Mouse (Mus musculus) intestine, embryonic 14.5 days (tissue): ENCODE results near the gene Lrrn4. TPM values are rescaled to one million over a fixed set of nuclear protein-coding genes. Genes with fewer than 3 reads are reported as not detected.
A peak's percentile ranks its signal among the peaks of the same experiment; 100 is the strongest.

Source experiments
- ATAC-seq: fragments of 200-750 bp; cut with Nextera tagmentation; replicated peaks from 2 replicates; pipeline ENCODE4 v1.8.0; 2017; ENCODE audit warnings: low read depth, moderate number of reproducible peaks, moderate TSS enrichment, moderate library complexity; ENCODE audit not compliant: low FRiP score, low TSS enrichment
- DNase-seq: peaks from one replicate; pipeline ENCODE4 v3.0.0-alpha.2; 2018; ENCODE audit warnings: low spot score
- H3K27ac ChIP-seq: fragments of 300-500 bp; sonication (generic); 2 replicates; pipeline ENCODE4 v1.5.1; 2014; ENCODE audit warnings: low read depth, mild to moderate bottlenecking, control low read depth
- H3K27me3 ChIP-seq: fragments of 300-500 bp; sonication (generic); replicated peaks from 2 replicates; pipeline ENCODE4 v1.6.1; 2014; ENCODE audit warnings: low read length, control low read depth; ENCODE audit not compliant: control insufficient read depth, insufficient read depth
- H3K36me3 ChIP-seq: fragments of 300-500 bp; sonication (generic); 2 replicates; pipeline ENCODE4 v1.6.1; 2014; ENCODE audit warnings: low read length, control low read depth; ENCODE audit not compliant: control insufficient read depth, insufficient read depth
- H3K4me1 ChIP-seq: fragments of 300-500 bp; sonication (generic); replicated peaks from 2 replicates; pipeline ENCODE4 v1.6.1; 2014; ENCODE audit warnings: low read length, control low read depth, mixed read lengths; ENCODE audit not compliant: control insufficient read depth, insufficient read depth
- H3K4me2 ChIP-seq: fragments of 300-500 bp; sonication (generic); 2 replicates; pipeline ENCODE4 v1.6.1; 2014; ENCODE audit warnings: low read length
- H3K4me3 ChIP-seq: fragments of 300-500 bp; sonication (generic); 2 replicates; pipeline ENCODE4 v1.5.1; 2014; ENCODE audit warnings: low read depth, low read length, control low read depth, mixed read lengths
- H3K9ac ChIP-seq: fragments of 300-500 bp; sonication (generic); 2 replicates; pipeline ENCODE4 v1.6.1; 2014; ENCODE audit warnings: mild to moderate bottlenecking, low read length
- H3K9me3 ChIP-seq: fragments of 300-500 bp; sonication (generic); 2 replicates; pipeline ENCODE4 v1.6.1; 2016; ENCODE audit warnings: low read length, control low read depth; ENCODE audit not compliant: control insufficient read depth
- WGBS: fragments of 180-500 bp; shearing (Covaris S2); extraction: QIAGEN DNeasy Blood & Tissue Kit; methylation state at CpG from one replicate; pipeline ENCODE4 v1.1.7; 2014; 5-methylcytosine and 5-hydroxymethylcytosine counted together
- polyA plus RNA-seq: library from polyadenylated mRNA; unstranded; fragments of >200 nt; fragmentation: Nextera tagmentation; extraction: Ambion mirVana; gene quantifications from 2 replicates; pipeline ENCODE4 v1.2.1, GENCODE M21; 2014

Gene Lrrn4
- polyA plus RNA-seq, 1 experiment from 2014 or later, result 13.2 TPM

DNA sequence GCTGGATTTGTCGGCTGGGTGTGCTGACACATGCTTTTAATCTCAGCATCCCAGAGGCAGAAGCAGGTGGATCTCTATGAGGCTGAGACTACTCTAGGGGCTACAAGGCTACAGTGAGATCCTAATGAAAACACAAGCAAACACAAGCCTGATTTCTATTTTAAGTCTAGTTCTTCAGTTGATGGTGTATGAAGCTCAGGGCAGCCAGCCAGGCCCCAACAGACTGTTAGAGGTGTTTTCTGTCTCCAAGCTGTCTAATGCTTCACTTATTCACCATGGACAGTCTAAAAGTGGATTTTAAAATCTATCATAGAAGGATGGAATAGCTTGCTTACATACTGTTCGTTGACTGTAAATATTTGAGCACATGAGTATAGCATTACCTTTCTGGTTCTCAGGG is 19.2 kb downstream of the Lrrn4 start:
- Histone ChIP-seq H3K36me3 (peaks cover 29% of the 10 kb centered on the region), H3K4me2 (no peak overlapping the region), H3K4me3 (no peak overlapping the region), H3K9me3 (no peaks in the 10 kb centered on the region), H3K9ac (no peak overlapping the region), H3K27me3 (no peaks in the 10 kb centered on the region), H3K27ac (no peak overlapping the region), H3K4me1 (no peaks in the 10 kb centered on the region)
- ATAC-seq (no peak), DNase-seq (no peak)
- WGBS, result 89% methylated on average over 2 of the region's 2 CpGs

DNA sequence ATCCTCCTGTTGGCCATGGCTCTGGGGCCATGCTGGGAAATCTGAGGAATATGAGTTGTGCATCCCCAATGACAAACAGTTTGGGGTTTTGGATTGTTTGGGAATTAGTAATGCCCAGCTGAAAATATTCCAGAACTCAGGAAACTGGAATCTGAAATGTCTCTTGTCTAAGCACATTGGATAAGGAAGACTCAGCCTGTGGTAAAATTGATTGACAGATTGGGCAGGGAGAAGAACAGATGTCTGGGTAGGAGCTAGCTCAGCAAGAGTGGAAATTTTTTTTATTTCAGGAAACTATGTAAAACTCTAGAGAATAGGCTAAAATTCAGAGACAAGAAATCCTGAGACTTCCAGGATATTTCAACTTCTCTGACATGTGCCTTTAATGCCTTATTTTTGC is 20.3 kb downstream of the Lrrn4 start:
- H3K4me1 ChIP-seq, result no peaks in the 10 kb centered on the region
- no peak for ATAC-seq
- no peak for DNase-seq
- H3K4me3 ChIP-seq, result no peak overlapping the region
- no peak overlapping the region for H3K27ac ChIP-seq
- no peaks in the 10 kb centered on the region for H3K9me3 ChIP-seq
- H3K9ac ChIP-seq, result no peak overlapping the region
- peaks cover 20% of the 10 kb centered on the region for H3K36me3 ChIP-seq
- no peaks in the 10 kb centered on the region for H3K27me3 ChIP-seq
- no peak overlapping the region for H3K4me2 ChIP-seq

DNA sequence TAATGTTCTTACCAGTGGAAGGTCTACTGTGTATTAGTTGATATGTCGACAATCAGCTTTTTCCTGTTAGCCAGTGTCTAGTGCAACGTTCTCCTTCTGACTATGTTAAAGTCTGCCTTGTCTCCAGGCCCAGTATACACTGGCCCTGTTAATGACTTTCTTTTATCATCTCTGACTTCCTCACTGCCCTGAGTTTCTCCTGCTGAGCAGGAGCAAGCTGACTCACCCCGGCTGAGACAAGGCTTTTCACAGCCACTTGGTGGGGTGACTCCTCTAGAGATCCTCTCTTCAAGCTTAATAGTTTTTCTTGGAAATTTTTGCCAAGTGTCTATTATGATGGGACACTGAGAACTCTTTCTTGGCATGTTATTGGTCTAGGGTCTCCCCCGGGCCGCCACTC is 24.4 kb downstream of the Lrrn4 start:
- no peaks in the 10 kb centered on the region for H3K9me3 ChIP-seq
- ATAC-seq, result no peak
- DNase-seq, result no peak
- H3K36me3 ChIP-seq, result peaks cover 14% of the 10 kb centered on the region
- H3K4me1 ChIP-seq, result no peaks in the 10 kb centered on the region
- H3K4me3 ChIP-seq, result no peak overlapping the region
- H3K27ac ChIP-seq, result no peak overlapping the region
- no peak overlapping the region for H3K4me2 ChIP-seq
- H3K27me3 ChIP-seq, result no peaks in the 10 kb centered on the region
- H3K9ac ChIP-seq, result no peak overlapping the region
- 82% methylated on average over 5 of the region's 5 CpGs for WGBS

DNA sequence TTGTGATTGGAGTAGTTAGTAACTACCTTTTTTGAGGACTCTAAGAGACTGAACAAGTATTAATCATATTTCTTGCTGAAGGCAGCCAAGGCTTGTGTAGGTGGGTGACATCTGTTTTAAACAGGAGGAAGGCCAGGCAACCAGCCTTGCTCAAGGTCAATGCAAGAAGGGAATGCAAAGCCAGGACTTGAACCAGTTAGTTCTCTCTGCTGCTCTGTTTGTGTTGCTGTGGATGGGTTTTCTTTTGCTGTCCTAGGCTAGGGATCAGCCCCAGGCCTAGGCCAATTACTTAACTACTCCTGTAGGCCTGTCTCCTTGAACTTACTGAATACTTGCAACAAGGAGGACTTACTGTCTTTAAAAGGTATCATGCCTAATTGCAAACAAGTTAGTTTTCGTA is 27.6 kb downstream of the Lrrn4 start:
- H3K9ac ChIP-seq, result no peak overlapping the region
- H3K9me3 ChIP-seq, result no peaks in the 10 kb centered on the region
- no peak for DNase-seq
- H3K36me3 ChIP-seq, result peaks cover 27% of the 10 kb centered on the region
- peaks cover 4% of the 10 kb centered on the region; the same call in 1 of the 2 replicates for H3K4me1 ChIP-seq
- no peak for ATAC-seq
- 92% methylated on average over 1 of the region's 1 CpGs for WGBS
- H3K27me3 ChIP-seq, result no peaks in the 10 kb centered on the region
- no peak overlapping the region for H3K27ac ChIP-seq
- no peak overlapping the region for H3K4me3 ChIP-seq
- no peak overlapping the region for H3K4me2 ChIP-seq

DNA sequence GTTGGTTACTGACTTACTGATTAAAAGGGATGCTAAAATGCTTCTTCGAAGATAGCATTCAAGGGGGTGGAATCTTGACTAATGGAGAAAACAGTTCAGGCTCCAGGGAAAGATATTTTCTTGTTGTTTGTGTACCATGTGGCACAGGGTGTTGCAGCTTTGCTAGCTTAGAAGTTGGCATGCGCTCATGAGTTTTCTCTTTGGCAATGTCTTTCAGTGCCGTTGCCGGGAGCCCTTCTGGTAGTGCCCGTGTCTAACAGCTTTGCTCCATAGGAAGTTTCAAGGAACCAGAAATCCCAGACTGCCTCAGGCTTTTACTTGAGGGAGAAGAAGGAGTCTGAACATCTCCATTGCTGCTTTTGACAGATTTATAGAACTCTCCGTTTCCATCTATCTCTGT is 31.6 kb downstream of the Lrrn4 start:
- H3K36me3 ChIP-seq, result peaks cover 23% of the 10 kb centered on the region
- ATAC-seq (no peak), DNase-seq (no peak)
- WGBS, result 93% methylated on average over 6 of the region's 6 CpGs
- H3K27ac ChIP-seq, result no peak overlapping the region
- no peak overlapping the region for H3K4me3 ChIP-seq
- no peak overlapping the region for H3K4me2 ChIP-seq
- H3K9ac ChIP-seq, result no peak overlapping the region
- H3K9me3 ChIP-seq, result no peaks in the 10 kb centered on the region
- H3K4me1 ChIP-seq, result peaks cover 12% of the 10 kb centered on the region
- no peaks in the 10 kb centered on the region for H3K27me3 ChIP-seq

DNA sequence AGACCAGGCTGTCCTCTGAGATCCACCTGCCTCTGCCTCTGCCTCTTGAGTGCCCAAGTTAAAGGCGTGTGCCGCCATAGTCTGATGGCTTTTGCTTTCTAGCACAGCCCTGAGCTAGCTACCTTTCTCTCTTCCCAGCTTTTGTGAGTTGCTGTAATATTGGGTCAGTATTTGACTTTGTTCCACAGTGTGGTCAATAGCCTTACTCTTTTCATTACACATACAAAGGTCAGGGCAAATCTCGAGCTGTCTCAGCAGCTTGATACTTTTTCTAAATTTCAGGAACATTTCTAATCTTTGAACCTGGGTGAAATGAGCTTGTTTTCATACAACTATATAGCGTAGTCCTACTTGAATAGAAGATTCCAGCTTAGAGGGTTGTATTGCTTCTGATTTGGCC is 32.3 kb downstream of the Lrrn4 start:
- no peak for DNase-seq
- no peaks in the 10 kb centered on the region for H3K27me3 ChIP-seq
- H3K9me3 ChIP-seq, result no peaks in the 10 kb centered on the region
- WGBS, result 86% methylated on average over 4 of the region's 4 CpGs
- peaks cover 21% of the 10 kb centered on the region for H3K36me3 ChIP-seq
- peak overlapping the region; percentile 88 for H3K4me2 ChIP-seq
- no peak overlapping the region for H3K27ac ChIP-seq
- no peak overlapping the region for H3K9ac ChIP-seq
- ATAC-seq, result no peak
- H3K4me1 ChIP-seq, result peaks cover 12% of the 10 kb centered on the region
- H3K4me3 ChIP-seq, result no peak overlapping the region

DNA sequence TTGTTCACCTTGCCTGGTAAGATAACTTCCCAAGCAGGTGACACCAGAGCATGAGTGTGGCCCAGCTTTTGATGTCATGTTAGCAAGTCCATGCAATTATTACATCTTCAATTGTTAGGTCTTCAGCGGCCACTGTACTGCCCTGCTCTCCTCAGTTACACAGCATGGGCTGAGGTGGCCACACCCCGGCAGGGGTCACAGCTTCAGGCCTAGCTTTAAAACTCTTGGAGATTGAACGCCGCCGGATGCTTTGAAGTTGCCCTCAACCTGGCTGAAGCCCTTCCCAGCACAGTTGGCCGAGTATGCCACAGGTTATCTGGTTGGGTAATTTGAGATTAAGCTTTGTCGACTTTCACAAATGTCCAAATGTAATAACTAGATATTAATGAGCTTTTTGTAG is 33.1 kb downstream of the Lrrn4 start:
- Histone ChIP-seq H3K27me3 (no peaks in the 10 kb centered on the region), H3K9me3 (no peaks in the 10 kb centered on the region), H3K9ac (peak overlapping the region; percentile 90), H3K36me3 (peaks cover 23% of the 10 kb centered on the region), H3K4me3 (peak overlapping the region; percentile 92), H3K4me2 (peak overlapping the region; percentile 88), H3K4me1 (peaks cover 12% of the 10 kb centered on the region), H3K27ac (no peak overlapping the region)
- WGBS, result 26% methylated on average over 7 of the region's 7 CpGs
- ATAC-seq (no peak), DNase-seq (no peak)

DNA sequence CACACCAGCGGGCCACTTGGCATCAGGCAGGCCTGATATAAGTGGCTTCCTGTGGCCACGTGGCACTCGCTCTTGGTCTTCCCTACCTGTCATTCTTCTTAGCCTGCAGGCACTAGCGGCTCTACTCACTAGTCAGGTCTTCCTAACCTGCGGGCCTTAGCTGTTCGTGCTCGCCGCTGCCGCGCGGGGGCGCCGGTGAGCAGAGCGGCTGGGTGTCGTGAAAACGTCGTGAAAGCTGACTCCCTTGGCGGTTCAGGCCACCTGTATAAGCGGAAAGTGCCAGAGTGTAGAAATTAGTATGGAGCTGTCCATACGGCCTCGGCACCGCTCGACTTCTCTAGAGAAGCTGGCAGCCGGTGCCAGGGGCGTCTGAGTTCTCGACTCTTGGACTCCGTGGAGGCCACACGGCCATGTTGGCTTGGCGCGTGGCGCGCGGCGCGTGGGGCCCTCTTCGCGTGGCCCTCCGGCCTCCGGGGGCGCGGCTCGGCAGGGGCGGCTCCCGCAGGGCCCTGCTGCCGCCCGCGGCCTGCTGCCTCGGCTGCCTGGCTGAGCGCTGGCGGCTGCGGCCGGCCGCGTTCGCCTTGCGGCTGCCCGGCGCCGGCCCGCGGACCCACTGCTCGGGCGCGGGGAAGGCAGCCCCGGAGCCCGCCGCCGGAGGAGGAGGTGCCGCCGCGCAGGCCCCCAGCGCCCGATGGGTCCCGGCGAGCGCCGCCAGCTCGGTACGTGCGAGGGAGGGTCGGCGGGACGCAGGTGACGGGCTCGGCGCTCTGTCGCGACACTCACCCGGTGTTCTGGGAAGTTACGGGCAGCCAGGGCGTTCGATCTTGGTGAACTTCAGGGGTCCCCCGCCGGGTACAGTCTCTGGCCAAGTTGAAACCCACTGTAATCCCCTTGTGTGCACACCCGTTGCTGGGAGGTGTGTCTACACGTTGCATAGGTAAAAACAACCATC is 34.0 kb downstream of the Lrrn4 start, which contains the start of gene Crls1:
Gene Crls1, plus strand, starts transcription at position 260 of the 952 bp plus-strand sequence.
- Histone ChIP-seq H3K36me3 (peaks cover 23% of the 10 kb centered on the region), H3K27ac (peak within 1 kb of the TSS; percentile 59), H3K9ac (peak within 1 kb of the TSS; percentile 90), H3K4me2 (peak within 1 kb of the TSS; percentile 88), H3K4me1 (peaks cover 12% of the 10 kb centered on the region), H3K4me3 (peak within 1 kb of the TSS; percentile 92), H3K27me3 (no peaks in the 10 kb centered on the region), H3K9me3 (no peaks in the 10 kb centered on the region)
- under 1% methylated on average over 96 of the region's 96 CpGs for WGBS
- ATAC-seq, result peak; percentile 91
- DNase-seq, result peak; percentile 100

DNA sequence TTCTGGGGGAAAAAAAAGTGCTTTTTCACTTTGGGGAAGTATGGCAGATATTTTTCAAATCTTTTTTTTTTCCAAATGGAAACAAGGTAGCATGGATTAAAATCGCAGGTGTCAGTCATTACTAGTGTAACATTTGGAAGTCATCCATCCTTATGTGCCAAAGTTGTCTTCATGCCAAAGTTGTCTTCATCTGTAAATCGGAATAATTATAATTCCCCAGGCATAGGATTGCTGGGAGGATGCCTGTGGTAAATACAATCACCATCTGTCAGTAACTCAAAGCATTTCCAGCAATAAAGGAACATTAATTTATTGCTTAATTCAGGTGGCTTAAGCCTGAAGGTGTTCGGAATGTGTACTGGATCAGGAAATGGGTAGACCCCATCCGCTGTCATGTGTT is 39.6 kb downstream of the Lrrn4 start:
- Histone ChIP-seq H3K9ac (no peak overlapping the region), H3K27me3 (no peaks in the 10 kb centered on the region), H3K4me1 (no peaks in the 10 kb centered on the region), H3K36me3 (peaks cover 25% of the 10 kb centered on the region), H3K9me3 (no peaks in the 10 kb centered on the region), H3K4me3 (no peak overlapping the region), H3K27ac (no peak overlapping the region), H3K4me2 (no peak overlapping the region)
- DNase-seq (no peak), ATAC-seq (no peak)
- 92% methylated on average over 4 of the region's 4 CpGs for WGBS
